In genomic region chr17:71479381-71479901, GRCm38 (mm10) we compare ENCODE assay signal across 12 mouse cellular contexts. TPM values are rescaled to one million over a fixed set of nuclear protein-coding genes. Genes with fewer than 3 reads are reported as not detected.
DNase-seq lines count a peak whose midpoint lies in the region; ATAC-seq and TF ChIP-seq lines count a peak whose summit lies in the region.
"Had no signal": no experiment of that assay in that cellular context is flagged by ENCODE, and none has a peak within 500 bp of the region (broad histone marks: within the 10 kb centered on the region; RNA-seq: fewer than 3 reads in every experiment).

No protein-coding gene starts in this region.

- ATAC-seq in stomach, postnatal 0 days (ENCODE audit: low FRiP score, low TSS enrichment), result no peak
- no peak for ATAC-seq in neural tube, embryonic 15.5 days (ENCODE audit: low FRiP score)

- H3K4me1 ChIP-seq in heart, embryonic 10.5 days, result no peaks in the 10 kb centered on the region
- H3K4me1 ChIP-seq in stomach, postnatal 0 days (replicated peaks; ENCODE audit: control insufficient read depth, insufficient read depth), result no peaks in the 10 kb centered on the region
- H3K4me1 ChIP-seq in midbrain, embryonic 10.5 days, result peaks cover 6% of the 10 kb centered on the region; the same call in 1 of the 2 replicates
- peaks cover 9% of the 10 kb centered on the region for H3K4me1 ChIP-seq in neural tube, embryonic 15.5 days

- no peak overlapping the region for H3K27ac ChIP-seq in heart, embryonic 10.5 days
- H3K27ac ChIP-seq in stomach, postnatal 0 days (replicated peaks), result no peak overlapping the region
- no peak overlapping the region for H3K27ac ChIP-seq in midbrain, embryonic 10.5 days (replicated peaks)
- no peak overlapping the region for H3K27ac ChIP-seq in neural tube, embryonic 15.5 days (replicated peaks)
- H3K27ac ChIP-seq: layer of hippocampus, adult 2 months had no signal

- no peak overlapping the region for H3K4me2 ChIP-seq in stomach, postnatal 0 days (replicated peaks; ENCODE audit: low read depth)
- H3K4me2 ChIP-seq in neural tube, embryonic 15.5 days, result no peak overlapping the region
- H3K4me2 ChIP-seq: lung, embryonic 14.5 days had no signal

- H3K36me3 ChIP-seq in heart, embryonic 10.5 days, result no peaks in the 10 kb centered on the region
- no peaks in the 10 kb centered on the region for H3K36me3 ChIP-seq in stomach, postnatal 0 days (ENCODE audit: control insufficient read depth, insufficient read depth, low read length)
- no peaks in the 10 kb centered on the region for H3K36me3 ChIP-seq in midbrain, embryonic 10.5 days
- H3K36me3 ChIP-seq in neural tube, embryonic 15.5 days, result no peaks in the 10 kb centered on the region

- WGBS in heart, embryonic 10.5 days, result 63% methylated on average over 5 of the region's 5 CpGs
- WGBS in stomach, postnatal 0 days, result 43% methylated on average over 5 of the region's 5 CpGs
- 72% methylated on average over 5 of the region's 5 CpGs for WGBS in midbrain, embryonic 10.5 days
- WGBS in neural tube, embryonic 15.5 days, result 69% methylated on average over 5 of the region's 5 CpGs

- H3K4me3 ChIP-seq in heart, embryonic 10.5 days, result no peak overlapping the region
- H3K4me3 ChIP-seq in stomach, postnatal 0 days (ENCODE audit: low read depth, low read length), result no peak overlapping the region
- no peak overlapping the region for H3K4me3 ChIP-seq in midbrain, embryonic 10.5 days
- no peak overlapping the region for H3K4me3 ChIP-seq in neural tube, embryonic 15.5 days (replicated peaks)
- H3K4me3 ChIP-seq: layer of hippocampus, adult 2 months had no signal

- DNase-seq in heart, adult 11 months, result peak; percentile 87
- DNase-seq in heart, embryonic 10.5 days (ENCODE audit: low spot score), result no peak
- peak; percentile 67 for DNase-seq in ES-CJ7 (ENCODE audit: low read depth, low spot score)
- DNase-seq in kidney, postnatal 36 days, result peak; percentile 17 to 24
- DNase-seq in stomach, postnatal 0 days (ENCODE audit: low spot score), result peak; percentile 17
- no peak for DNase-seq in midbrain, embryonic 10.5 days (ENCODE audit: low spot score)
- no peak for DNase-seq in Muller cell, postnatal 12 days (ENCODE audit: inconsistent ontology term)
- DNase-seq: embryo, embryonic 11 days; heart, postnatal 36 days; lung, embryonic 14.5 days had no signal

- H3K9ac ChIP-seq in stomach, postnatal 0 days (ENCODE audit: low read length), result no peak overlapping the region
- H3K9ac ChIP-seq in neural tube, embryonic 15.5 days (replicated peaks), result no peak overlapping the region
- H3K9ac ChIP-seq: lung, embryonic 14.5 days had no signal

- TF ChIP-seq CTCF in stomach, postnatal 0 days (IDR thresholded peaks at IDR 0.05; ENCODE audit: low read depth), result no peak

- no peaks in the 10 kb centered on the region for H3K9me3 ChIP-seq in heart, embryonic 10.5 days
- H3K9me3 ChIP-seq in stomach, postnatal 0 days (ENCODE audit: control insufficient read depth, low read length), result no peaks in the 10 kb centered on the region
- H3K9me3 ChIP-seq in midbrain, embryonic 10.5 days (replicated peaks), result no peaks in the 10 kb centered on the region
- H3K9me3 ChIP-seq in neural tube, embryonic 15.5 days (replicated peaks), result no peaks in the 10 kb centered on the region

- no peaks in the 10 kb centered on the region; the same call in 1 of the 2 replicates for H3K27me3 ChIP-seq in heart, embryonic 10.5 days (ENCODE audit: insufficient read depth, poor library complexity, severe bottlenecking)
- no peaks in the 10 kb centered on the region for H3K27me3 ChIP-seq in stomach, postnatal 0 days (ENCODE audit: control insufficient read depth, insufficient read depth, low read length)
- no peaks in the 10 kb centered on the region for H3K27me3 ChIP-seq in midbrain, embryonic 10.5 days (ENCODE audit: low read depth, poor library complexity, severe bottlenecking)
- H3K27me3 ChIP-seq in neural tube, embryonic 15.5 days (replicated peaks), result no peaks in the 10 kb centered on the region

- TF ChIP-seq EP300 in stomach, postnatal 0 days (optimal IDR thresholded peaks at IDR 0.05), result no peak

RNA-seq across cellular contexts. Expression of gene Smchd1, which starts 4.3 kb away (rescaled TPM):
- 46.8 and 62.3 TPM in 2 replicates for polyA plus RNA-seq in heart, embryonic 10.5 days (2016; fragmentation: Nextera tagmentation; extraction: Ambion mirVana)
- polyA plus RNA-seq in stomach, postnatal 0 days (2015; fragmentation: Nextera tagmentation; extraction: Ambion mirVana), result 21.5 and 22.6 TPM in 2 replicates
- 71.1 and 72.8 TPM in 2 replicates for polyA plus RNA-seq in midbrain, embryonic 10.5 days (2016; fragmentation: Nextera tagmentation; extraction: Ambion mirVana)
- polyA plus RNA-seq in neural tube, embryonic 15.5 days (2015; fragmentation: Nextera tagmentation; extraction: Ambion mirVana), result 42.4 and 45.8 TPM in 2 replicates

RNA-seq across cellular contexts. Expression of gene Gm4707, which starts 19.7 kb away (rescaled TPM):
- 3.8 TPM in 2 replicates for polyA plus RNA-seq in heart, embryonic 10.5 days (2016; fragmentation: Nextera tagmentation; extraction: Ambion mirVana)
- 0.46 and 0.98 TPM in 2 replicates for polyA plus RNA-seq in stomach, postnatal 0 days (2015; fragmentation: Nextera tagmentation; extraction: Ambion mirVana)
- 4.8 and 4.9 TPM in 2 replicates for polyA plus RNA-seq in midbrain, embryonic 10.5 days (2016; fragmentation: Nextera tagmentation; extraction: Ambion mirVana)
- polyA plus RNA-seq in neural tube, embryonic 15.5 days (2015; fragmentation: Nextera tagmentation; extraction: Ambion mirVana), result 2.3 and 2.6 TPM in 2 replicates

RNA-seq across cellular contexts. Expression of gene Ndc80, which starts 47.2 kb away (rescaled TPM):
- 46.3 and 49.0 TPM in 2 replicates for polyA plus RNA-seq in heart, embryonic 10.5 days (2016; fragmentation: Nextera tagmentation; extraction: Ambion mirVana)
- 9.6 and 11.3 TPM in 2 replicates for polyA plus RNA-seq in stomach, postnatal 0 days (2015; fragmentation: Nextera tagmentation; extraction: Ambion mirVana)
- polyA plus RNA-seq in midbrain, embryonic 10.5 days (2016; fragmentation: Nextera tagmentation; extraction: Ambion mirVana), result 65.6 and 66.2 TPM in 2 replicates
- 5.9 and 15.7 TPM in 2 replicates for polyA plus RNA-seq in neural tube, embryonic 15.5 days (2015; fragmentation: Nextera tagmentation; extraction: Ambion mirVana)

Comparison
In these comparisons a context has a peak if more than half of its experiments do, and no peak if none do; other contexts are left out.
1. DNase-seq: peak in heart, adult 11 months (single experiment), ES-CJ7 (single experiment), kidney, postnatal 36 days (2 of 2) and stomach, postnatal 0 days (single experiment); none in heart, embryonic 10.5 days (single experiment), midbrain, embryonic 10.5 days (single experiment) and Muller cell, postnatal 12 days (single experiment).